8 mouse cellular contexts compared by ENCODE assay signal in the genomic region with DNA sequence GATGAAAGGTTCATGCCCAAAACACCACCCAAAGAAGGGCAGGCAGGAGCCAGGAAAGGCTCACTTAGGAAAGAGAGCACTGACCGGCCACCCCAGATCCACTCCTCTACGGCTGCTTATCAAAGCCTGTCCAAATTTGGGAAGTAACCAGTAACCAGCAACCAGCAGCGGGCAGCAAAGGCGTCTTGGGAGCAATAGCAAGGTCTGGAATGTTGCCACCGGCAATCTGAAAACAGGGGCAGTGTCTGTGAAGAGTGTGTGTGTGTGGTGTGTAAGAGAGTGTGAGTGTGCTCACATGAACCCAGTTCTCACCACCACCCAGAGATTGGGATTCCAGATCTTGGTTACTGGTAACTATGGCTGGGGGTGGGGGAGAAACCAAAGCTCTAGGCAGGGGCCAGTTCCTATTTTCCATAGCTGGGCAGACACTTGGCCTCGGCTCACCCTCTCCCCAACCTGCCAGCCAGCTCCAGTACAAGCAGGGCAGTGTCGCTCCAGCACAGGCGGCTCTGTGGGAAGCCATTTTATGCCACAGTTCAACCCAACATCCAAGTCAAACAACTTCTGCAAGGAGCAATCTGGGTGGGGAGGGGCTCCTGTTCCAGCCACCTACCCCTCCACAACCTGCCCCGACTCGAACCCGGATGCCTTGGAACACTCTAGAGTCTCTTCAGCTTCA. TPM values are rescaled to one million over a fixed set of nuclear protein-coding genes. Genes with fewer than 3 reads are reported as not detected.
DNase-seq lines count a peak whose midpoint lies in the region; ATAC-seq and TF ChIP-seq lines count a peak whose summit lies in the region.
"Had no signal": no experiment of that assay in that cellular context is flagged by ENCODE, and none has a peak within 500 bp of the region (broad histone marks: within the 10 kb centered on the region; RNA-seq: fewer than 3 reads in every experiment).

No protein-coding gene starts in this region.

- peak; percentile 48 for DNase-seq in kidney, adult 9 months
- DNase-seq in kidney, adult 8-10 months: no peak
- DNase-seq in MN1 (ENCODE audit: low spot score): peak; percentile 86
- peak; percentile 60 for DNase-seq in lung, postnatal 0 days (ENCODE audit: low spot score)
- DNase-seq in adrenal gland, adult 18-20 months (ENCODE audit: low spot score in 2 of 2): no peak
- DNase-seq: spleen, adult 18-20 months had no signal

- peak overlapping the region; percentile 14 for H3K4me3 ChIP-seq in bone marrow macrophage, adult 2 months (ENCODE audit: insufficient read depth, low read length)
- no peak overlapping the region for H3K4me3 ChIP-seq in lung, postnatal 0 days (ENCODE audit: low read depth, low read length)

- peak overlapping the region; percentile 63 for H3K27ac ChIP-seq in bone marrow macrophage, adult 2 months (ENCODE audit: insufficient read depth, low read depth, low read length)
- peak overlapping the region; percentile 51 for H3K27ac ChIP-seq in lung, postnatal 0 days (ENCODE audit: low read length)

- ATAC-seq in lung, postnatal 0 days: no peak
- no peak for ATAC-seq in activated CD4-positive, CD25-positive, alpha-beta regulatory T cell, adult 4 months

- H3K27me3 ChIP-seq in lung, postnatal 0 days (replicated peaks; ENCODE audit: insufficient read depth, low read length): no peaks in the 10 kb centered on the region

- TF ChIP-seq POLR2A in bone marrow macrophage, adult 2 months (IDR thresholded peaks at IDR 0.05; ENCODE audit: borderline replicate concordance, low read depth, low read length): no peak

- no peaks in the 10 kb centered on the region for H3K9me3 ChIP-seq in lung, postnatal 0 days (ENCODE audit: low read length)

- 0 out of 2 replicates have a peak overlapping the region, but pooled peaks have one; percentile 22 for H3K4me2 ChIP-seq in lung, postnatal 0 days (replicated peaks; ENCODE audit: low read depth, low read length)

- no peak overlapping the region for H3K9ac ChIP-seq in lung, postnatal 0 days (replicated peaks; ENCODE audit: low read depth)

- no peaks in the 10 kb centered on the region for H3K36me3 ChIP-seq in lung, postnatal 0 days (ENCODE audit: insufficient read depth, low read length)

- peaks cover 52% of the 10 kb centered on the region for H3K4me1 ChIP-seq in bone marrow macrophage, adult 2 months (ENCODE audit: control insufficient read depth, insufficient read depth, low read length)
- H3K4me1 ChIP-seq in lung, postnatal 0 days (ENCODE audit: insufficient read depth, low read depth, low read length): peaks cover 5% of the 10 kb centered on the region; the same call in 1 of the 2 replicates

- TF ChIP-seq CTCF in bone marrow macrophage, adult 2 months (IDR thresholded peaks at IDR 0.05; ENCODE audit: low read depth, low read length): peak; percentile 38
- peak; percentile 44 for TF ChIP-seq CTCF in lung, postnatal 0 days (IDR thresholded peaks at IDR 0.05)

- WGBS in lung, postnatal 0 days: 41% methylated on average over 11 of the region's 11 CpGs

- no peak for TF ChIP-seq EP300 in lung, postnatal 0 days (IDR thresholded peaks at IDR 0.05)

RNA-seq across cellular contexts. Expression of a gene that starts 4.6 kb away (rescaled TPM):
- polyA plus RNA-seq in bone marrow macrophage, adult 2 months (2012; ENCODE audit: insufficient read depth, insufficient read length, missing spikeins): 321 and 343 TPM in 2 replicates
- polyA plus RNA-seq in lung, postnatal 0 days (2015; fragmentation: Nextera tagmentation; extraction: Ambion mirVana): 962 and 974 TPM in 2 replicates
- polyA plus RNA-seq in activated CD4-positive, CD25-positive, alpha-beta regulatory T cell, adult 4 months (2017; shearing (Covaris generic)): 100 to 1,000 TPM in 1 of 2 experiments, 10 to 100 TPM in 1; 73.3 to 104 TPM
- 100 to 1,000 TPM in 1 of 2 experiments, 10 to 100 TPM in 1; 90.1 to 131 TPM for total RNA-seq in adrenal gland, adult 18-20 months (2021)

RNA-seq across cellular contexts. Expression of a gene that starts 56.6 kb away (rescaled TPM):
- polyA plus RNA-seq in bone marrow macrophage, adult 2 months (2012; ENCODE audit: insufficient read depth, insufficient read length, missing spikeins): 9.0 and 11.0 TPM in 2 replicates
- polyA plus RNA-seq in lung, postnatal 0 days (2015; fragmentation: Nextera tagmentation; extraction: Ambion mirVana): 42.4 and 55.6 TPM in 2 replicates
- polyA plus RNA-seq in activated CD4-positive, CD25-positive, alpha-beta regulatory T cell, adult 4 months (2017; shearing (Covaris generic)): under 1 TPM in 1 of 2 experiments, not detected in 1; 0.20 TPM
- total RNA-seq in adrenal gland, adult 18-20 months (2021): 1 to 10 TPM; 5.7 to 8.0 TPM

Comparison
In these comparisons a context has a peak if more than half of its experiments do, and no peak if none do; other contexts are left out.
1. DNase-seq: peak in kidney, adult 9 months (single experiment), MN1 (single experiment) and lung, postnatal 0 days (single experiment); none in kidney, adult 8-10 months (0 of 2) and adrenal gland, adult 18-20 months (0 of 2).